Mouse (Mus musculus) cerebellum, postnatal 25 days (tissue): ENCODE results near the gene Plekha7.

Experiments used
- DNase-seq, 2 experiments: peaks; one replicate each; pipeline ENCODE4 v3.0.0; 2021; ENCODE audit warnings: mixed read lengths in 2 of 2

Plekha7 gene

DNA sequence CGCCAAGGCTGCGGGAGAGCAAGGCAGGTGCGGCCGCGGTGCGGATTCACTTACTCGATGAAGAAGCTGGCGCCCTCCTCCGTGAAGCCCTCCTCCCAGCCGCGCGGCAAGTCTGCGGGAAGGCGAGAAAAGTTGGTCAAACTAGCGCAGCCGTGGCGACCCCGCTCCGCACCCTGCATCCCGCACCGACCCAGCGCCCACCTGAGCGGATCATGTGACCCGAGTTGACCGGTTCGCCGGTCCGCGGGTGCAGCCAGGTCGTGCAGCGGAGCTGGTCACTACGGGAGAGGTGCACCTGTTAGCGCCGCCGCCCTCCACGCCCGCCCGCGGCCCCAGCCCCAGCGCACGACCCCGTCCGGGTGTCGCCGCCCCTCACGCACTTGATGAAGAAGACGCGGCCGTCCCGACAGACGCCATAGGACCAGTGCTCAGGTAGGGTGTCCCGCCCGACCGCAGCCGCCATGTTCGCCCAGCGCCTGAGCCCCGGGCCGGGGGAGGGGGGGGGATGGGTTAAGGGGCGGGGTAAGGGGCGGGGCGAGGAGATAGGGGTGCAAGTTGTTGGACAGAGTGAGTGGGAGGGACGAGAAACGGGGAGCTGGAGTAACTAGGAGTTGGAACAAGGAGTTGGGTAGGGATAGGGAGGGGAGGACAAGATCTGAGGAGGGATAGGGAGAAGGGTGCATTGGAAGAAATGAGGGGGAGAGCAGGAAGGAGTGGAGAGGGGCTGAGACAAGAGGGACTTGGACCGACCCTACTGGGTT is at the start of gene Plekha7:
Gene Plekha7 (minus strand): TSS at position 506 of the 761 bp plus-strand sequence.
- peak; percentile 40 to 60 for DNase-seq

GRCm38 (mm10) chr7:116336226-116336625 is 28.1 kb upstream of the Plekha7 start:
- peak; percentile 41 to 71 for DNase-seq

GRCm38 (mm10) chr7:116335133-116335532 is 27.0 kb upstream of the Plekha7 start:
- DNase-seq = no peak

DNA sequence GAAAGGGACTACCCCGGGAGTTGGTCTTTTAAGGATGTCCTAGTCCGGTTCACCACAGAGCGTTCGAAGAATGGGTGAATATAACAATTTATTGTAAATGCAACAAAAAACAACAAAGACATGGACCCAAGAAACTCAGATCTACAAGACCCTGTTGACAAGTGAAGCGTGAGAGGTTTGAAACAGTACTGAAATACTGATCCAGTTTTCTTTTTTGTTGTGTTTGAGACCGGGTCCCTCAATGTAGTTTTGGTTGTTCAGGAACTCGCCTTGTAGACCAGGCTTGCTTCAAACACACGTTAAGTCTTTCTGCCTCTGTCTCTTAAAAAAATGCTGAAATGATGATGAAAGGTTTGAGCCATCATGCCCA is 26.5 kb upstream of the Plekha7 start:
- DNase-seq = no peak

DNA sequence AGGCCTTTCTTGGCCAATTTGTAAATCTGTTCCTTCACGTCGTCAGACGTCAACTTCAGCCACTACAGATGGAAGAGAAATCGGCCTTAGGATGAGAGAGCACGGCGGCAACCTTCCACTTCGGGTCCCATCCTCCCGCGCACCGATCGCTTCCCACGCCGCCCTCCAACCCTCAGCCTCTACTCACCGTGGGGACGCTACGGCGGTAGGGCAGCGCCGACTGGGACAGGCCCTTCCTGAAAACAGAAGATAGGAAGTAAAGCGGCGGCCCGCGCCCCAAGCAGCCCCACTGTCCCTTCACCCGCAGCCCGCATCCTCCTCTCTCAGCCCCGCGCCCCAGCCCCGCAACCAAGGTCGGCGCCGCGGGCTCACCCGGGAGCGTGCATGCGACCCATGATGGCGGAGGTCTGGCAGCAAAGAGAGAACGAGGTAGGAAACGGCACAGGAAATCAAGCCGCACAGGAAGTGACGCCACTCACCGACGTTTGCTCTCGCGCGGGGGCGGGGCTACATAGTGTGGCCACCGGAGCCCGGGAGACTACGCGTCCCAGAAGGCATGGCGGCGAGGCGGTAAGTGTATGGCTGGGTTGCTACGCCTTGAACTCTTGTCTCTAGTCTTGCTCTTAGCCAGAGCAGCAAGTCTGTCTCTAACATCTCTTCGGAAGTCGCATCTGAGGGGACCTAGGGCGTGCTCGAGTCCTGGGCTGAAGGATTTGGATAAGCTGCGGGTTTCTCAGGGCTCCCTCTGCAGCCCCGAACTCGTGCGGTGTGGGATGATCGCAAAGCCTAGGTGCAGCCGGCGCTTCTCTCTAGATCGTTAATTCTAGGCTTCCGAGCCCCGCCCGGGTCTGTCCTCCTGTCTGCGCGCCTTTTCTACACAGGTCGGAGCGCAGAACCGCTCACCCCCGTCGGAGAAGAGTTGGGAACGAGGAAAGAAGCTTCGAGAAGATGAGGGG is 25.8 kb upstream of the Plekha7 start, which contains the start of gene Rps13:
Gene Rps13 (minus strand): TSS at position 483 of the 956 bp plus-strand sequence.
- peak; percentile 98 to 99 for DNase-seq

- DNase-seq = no peak
These were observed 23.1 kb upstream of the Plekha7 start for GRCm38 (mm10) chr7:116331246-116331645.

DNA sequence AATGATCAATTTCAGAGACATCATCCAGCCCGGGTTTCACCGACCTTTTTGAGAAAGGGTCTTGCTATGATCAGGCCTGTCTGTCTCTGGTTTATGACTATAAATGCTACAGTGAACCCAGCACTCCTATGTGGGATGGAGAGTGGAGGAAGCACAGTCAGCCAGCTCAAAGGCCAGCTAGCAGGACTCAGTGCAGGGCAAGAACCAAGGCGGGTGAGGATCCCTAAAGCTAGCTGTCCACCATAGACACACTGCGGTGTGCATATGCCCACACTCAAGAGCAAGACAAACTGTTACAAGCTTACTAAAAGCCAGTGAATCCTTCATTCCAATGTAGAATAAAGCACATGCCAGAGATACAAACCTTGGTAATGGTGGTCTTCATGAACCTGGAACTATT is 21.7 kb upstream of the Plekha7 start:
- DNase-seq = no peak

GRCm38 (mm10) chr7:116328777-116329176 is 20.6 kb upstream of the Plekha7 start:
- no peak for DNase-seq

GRCm38 (mm10) chr7:116327901-116328300 is 19.7 kb upstream of the Plekha7 start:
- no peak for DNase-seq

DNA sequence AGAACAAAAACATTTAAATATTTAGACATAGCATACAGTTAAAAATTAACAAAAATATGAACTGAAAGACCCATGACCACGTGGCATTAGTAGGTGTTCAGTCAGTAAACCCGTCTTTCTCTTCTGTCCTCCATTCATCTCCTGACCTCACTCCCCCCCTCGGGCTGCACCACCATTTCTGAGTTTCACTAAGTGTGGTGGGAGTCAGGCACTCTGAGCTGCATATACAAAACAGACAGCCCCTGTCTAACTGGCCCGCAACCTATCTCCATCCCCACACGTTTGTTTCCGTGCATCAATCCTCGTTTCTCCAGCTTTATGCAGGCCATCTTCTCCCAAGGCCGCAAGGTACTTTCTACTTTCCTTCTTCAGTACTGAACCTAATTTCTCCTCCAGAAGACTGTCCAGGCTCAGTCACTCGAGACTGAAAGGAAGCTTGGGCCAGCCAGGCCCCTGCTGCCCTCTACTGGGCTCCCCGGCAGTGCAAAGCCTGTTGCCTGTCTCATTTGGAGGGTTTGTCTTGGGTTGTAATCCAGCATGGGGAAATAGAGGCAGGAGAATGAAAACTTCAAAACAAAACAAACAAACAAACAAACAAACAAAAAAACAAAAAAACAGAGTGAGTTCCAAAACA is 15.3 kb upstream of the Plekha7 start:
- DNase-seq = peak; percentile 63 to 81

DNA sequence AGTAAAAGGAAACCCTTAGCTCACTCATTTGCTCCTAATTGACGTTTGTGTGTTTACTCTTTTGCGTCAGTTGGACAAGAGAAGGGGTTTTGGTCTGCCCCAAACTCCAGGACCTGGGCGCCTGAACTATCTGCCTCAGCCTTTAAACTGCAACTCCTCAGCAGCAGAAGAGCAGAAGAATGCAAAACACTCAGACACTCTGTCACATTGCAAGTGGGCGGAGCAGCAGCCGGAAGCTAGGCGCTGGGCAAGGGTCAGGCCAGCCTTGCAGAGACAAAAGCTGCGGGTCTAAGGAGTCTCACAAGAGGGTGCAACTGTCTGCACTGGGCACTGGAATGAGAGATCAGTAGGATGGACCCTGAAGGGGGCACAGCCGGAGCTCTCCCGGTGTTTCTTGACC is 1.3 kb upstream of the Plekha7 start:
- no peak for DNase-seq

DNA sequence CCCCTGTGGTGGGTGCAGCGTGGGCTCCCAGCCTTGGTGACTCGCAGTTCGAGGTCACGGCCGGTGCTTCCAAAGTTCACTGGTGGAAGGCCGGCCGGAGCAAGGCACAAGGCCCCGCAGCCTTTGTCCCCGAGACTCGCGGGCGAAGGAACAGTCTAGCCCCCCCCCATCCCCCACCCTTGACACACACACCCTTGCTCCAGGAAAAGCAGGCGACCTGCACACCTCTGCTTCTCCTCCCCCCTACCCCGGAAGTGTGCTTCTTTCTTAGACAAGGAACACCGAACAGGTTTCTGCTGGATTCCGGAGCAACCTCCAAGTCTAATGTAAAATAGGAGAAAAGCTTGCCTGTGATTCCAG is 436 bp upstream of the Plekha7 start:
- DNase-seq = no peak

DNA sequence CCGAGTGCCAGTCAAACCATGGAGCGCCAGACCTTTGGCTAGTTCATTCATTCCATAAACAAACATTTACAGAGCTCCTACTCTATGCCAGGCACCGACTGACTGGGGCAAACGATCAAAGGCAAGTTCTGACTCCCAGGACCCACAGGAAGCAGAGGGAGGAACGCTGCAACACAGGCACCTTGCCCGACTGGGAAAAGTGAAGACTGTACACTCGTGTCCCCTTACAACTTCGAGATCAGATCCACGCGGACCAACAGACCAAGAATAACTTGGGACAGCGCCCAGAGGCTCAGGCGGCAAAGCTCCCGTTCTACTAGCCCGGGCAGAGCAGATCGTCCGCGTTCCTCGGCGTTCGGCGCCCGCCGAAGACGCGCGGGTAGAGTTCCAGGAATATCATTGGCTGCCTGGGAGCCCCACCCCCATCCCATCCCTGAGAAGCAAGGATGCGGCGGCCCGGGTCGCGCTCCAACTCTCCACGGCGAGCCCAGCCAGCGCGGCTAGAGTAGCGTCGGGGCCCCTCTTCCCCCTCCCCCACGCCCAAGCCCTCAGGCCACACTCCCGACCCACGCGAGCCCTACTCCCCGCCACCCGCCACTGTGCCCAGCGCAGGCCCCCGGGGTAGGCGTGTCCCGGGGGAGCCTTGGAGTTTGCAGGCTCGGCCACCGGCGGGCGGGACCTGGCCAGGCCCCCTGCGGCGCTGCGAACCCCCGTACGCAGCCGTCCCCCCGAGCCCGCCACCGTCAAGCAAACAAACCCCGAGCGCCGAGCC is 891 bp downstream of the Plekha7 start:
- DNase-seq = peak; percentile 60 to 75

DNA sequence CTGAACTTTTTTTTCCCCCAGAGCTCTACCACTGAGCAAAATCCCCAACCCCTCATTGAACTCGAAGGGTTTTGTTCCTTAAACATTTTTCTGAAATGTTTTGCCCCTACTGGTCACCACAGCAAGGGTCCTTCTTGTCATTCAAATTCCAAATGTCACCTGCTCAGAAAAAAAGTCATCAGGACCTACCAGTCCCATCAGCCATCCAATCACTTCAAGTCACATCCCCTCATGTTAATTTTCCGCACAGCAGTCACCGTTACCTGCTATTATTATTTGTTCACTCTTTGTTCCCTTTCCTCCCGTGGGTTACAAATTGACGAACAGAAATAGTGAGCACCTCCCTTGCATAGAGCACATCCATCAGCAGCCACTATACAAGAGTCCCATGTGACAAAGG is 1.6 kb downstream of the Plekha7 start:
- no peak for DNase-seq

- DNase-seq = no peak
These were observed 6.4 kb downstream of the Plekha7 start for GRCm38 (mm10) chr7:116301661-116302311.

- DNase-seq = no peak
These were observed 7.0 kb downstream of the Plekha7 start for GRCm38 (mm10) chr7:116301144-116301543.

GRCm38 (mm10) chr7:116298851-116299250 is 9.3 kb downstream of the Plekha7 start:
- no peak for DNase-seq

DNA sequence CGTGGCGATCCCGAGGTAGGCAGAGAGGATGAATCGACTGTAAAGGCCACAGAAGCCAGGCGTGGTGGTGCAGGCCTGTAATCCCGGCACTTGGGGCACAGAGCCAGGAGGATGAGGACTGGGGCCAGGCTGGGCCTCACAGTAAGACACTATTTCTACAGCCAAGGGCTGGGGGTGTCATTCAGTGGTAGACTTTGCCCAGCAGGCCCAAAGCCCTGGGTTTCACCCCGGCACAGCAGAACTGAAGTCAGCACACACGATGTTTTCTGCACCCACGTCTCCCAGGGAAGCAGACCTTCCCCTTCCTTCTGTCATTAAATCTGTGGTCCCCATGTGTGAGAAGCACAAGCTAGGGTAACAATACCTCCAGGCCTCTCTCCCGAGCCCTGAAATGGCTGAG is 9.8 kb downstream of the Plekha7 start:
- peak; percentile 25 to 56 for DNase-seq

- DNase-seq = no peak
These were observed 13.2 kb downstream of the Plekha7 start for GRCm38 (mm10) chr7:116294961-116295360.

GRCm38 (mm10) chr7:116292377-116292776 is 15.8 kb downstream of the Plekha7 start:
- no peak for DNase-seq

GRCm38 (mm10) chr7:116290559-116290958 is 17.6 kb downstream of the Plekha7 start:
- no peak for DNase-seq

DNA sequence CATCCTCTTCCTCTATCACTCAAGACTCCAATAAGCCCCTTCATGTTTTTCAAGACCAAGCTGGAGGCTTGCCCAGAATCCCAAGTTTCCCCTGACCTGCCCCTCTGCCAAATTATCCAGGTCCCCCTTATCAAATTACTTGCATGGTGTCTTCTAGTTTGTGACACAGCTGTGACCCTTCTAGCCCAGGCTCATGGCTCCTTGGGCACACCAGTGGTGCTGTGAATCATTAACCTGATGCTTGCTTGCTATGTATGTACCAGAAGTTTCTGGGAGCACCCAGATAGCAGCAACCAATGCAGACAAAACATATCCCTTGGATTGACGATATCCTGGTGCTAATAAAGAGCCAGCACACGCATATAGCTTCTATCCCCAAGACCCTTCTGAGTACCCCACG is 19.2 kb downstream of the Plekha7 start:
- no peak for DNase-seq
